Mouse (Mus musculus) kidney, embryonic 16.5 days (tissue): ENCODE data around the gene Bpifa5. TPM values are rescaled to one million over a fixed set of nuclear protein-coding genes. Genes with fewer than 3 reads are reported as not detected.
"Not testable (repeated sequence)": the region's sequence is repeated elsewhere in the genome, so short reads cannot be mapped to it uniquely, and the experiment has no call there.

Experiments used
- ATAC-seq: fragments of 200-750 bp; cut with Nextera tagmentation; 2 replicates; pipeline ENCODE4 v1.8.0; 2017; ENCODE audit warnings: moderate TSS enrichment; ENCODE audit not compliant: low FRiP score, low TSS enrichment
- H3K27ac ChIP-seq: fragments of 300-500 bp; sonication (generic); 2 replicates; pipeline ENCODE4 v1.5.1; 2014; ENCODE audit warnings: low read length
- H3K27me3 ChIP-seq: fragments of 300-500 bp; sonication (generic); 2 replicates; pipeline ENCODE4 v1.6.1; 2014; ENCODE audit warnings: low read length, control low read depth, mixed read lengths; ENCODE audit not compliant: insufficient read depth
- H3K36me3 ChIP-seq: fragments of 300-500 bp; sonication (generic); 2 replicates; pipeline ENCODE4 v1.6.1; 2014; ENCODE audit warnings: low read length, control low read depth, mixed read lengths; ENCODE audit not compliant: insufficient read depth
- H3K4me1 ChIP-seq: fragments of 300-500 bp; sonication (generic); 2 replicates; pipeline ENCODE4 v1.6.1; 2014; ENCODE audit warnings: low read length, control low read depth, mixed read lengths; ENCODE audit not compliant: insufficient read depth
- H3K4me2 ChIP-seq: fragments of 300-500 bp; sonication (generic); replicated peaks from 2 replicates; pipeline ENCODE4 v1.6.1; 2014; ENCODE audit warnings: low read depth, low read length
- H3K4me3 ChIP-seq: fragments of 300-500 bp; sonication (generic); 2 replicates; pipeline ENCODE4 v1.5.1; 2014; ENCODE audit warnings: mild to moderate bottlenecking, low read length
- H3K9ac ChIP-seq: fragments of 300-500 bp; sonication (generic); replicated peaks from 2 replicates; pipeline ENCODE4 v1.6.1; 2014; ENCODE audit warnings: low read length
- H3K9me3 ChIP-seq: fragments of 300-500 bp; sonication (generic); 2 replicates; pipeline ENCODE4 v1.6.1; 2016; ENCODE audit warnings: low read length, control low read depth
- WGBS: fragments of 180-500 bp; shearing (Covaris S2); extraction: QIAGEN DNeasy Blood & Tissue Kit; methylation state at CpG from one replicate; pipeline ENCODE4 v1.1.7; 2014; 5-methylcytosine and 5-hydroxymethylcytosine counted together
- polyA plus RNA-seq: library from polyadenylated mRNA; unstranded; fragments of >200 nt; fragmentation: Nextera tagmentation; extraction: Ambion mirVana; gene quantifications from 2 replicates; pipeline ENCODE4 v1.2.1, GENCODE M21; 2015

Bpifa5 gene
- polyA plus RNA-seq, 1 experiment from 2014 or later = not detected

GRCm38 (mm10) chr2:154173313-154173712 lies 10.9 kb downstream of the Bpifa5 start:
- Histone ChIP-seq H3K9me3 (no peaks in the 10 kb centered on the region), H3K36me3 (no peaks in the 10 kb centered on the region), H3K4me2 (no peak overlapping the region), H3K27ac (no peak overlapping the region), H3K4me1 (0 out of 2 replicates have a peak, but pooled peaks cover 4% of the 10 kb centered on the region), H3K4me3 (no peak overlapping the region), H3K27me3 (no peaks in the 10 kb centered on the region), H3K9ac (no peak overlapping the region)
- ATAC-seq = no peak
- 57% methylated on average over 1 of the region's 1 CpGs for WGBS

- not testable (repeated sequence) for ATAC-seq, H3K4me1 ChIP-seq, H3K4me3 ChIP-seq, H3K9me3 ChIP-seq, H3K27ac ChIP-seq, H3K9ac ChIP-seq, H3K4me2 ChIP-seq, H3K27me3 ChIP-seq, H3K36me3 ChIP-seq
- WGBS = 73% methylated on average over 7 of the region's 7 CpGs
These were observed 19.5 kb downstream of the Bpifa5 start for GRCm38 (mm10) chr2:154181900-154182299.

GRCm38 (mm10) chr2:154183061-154183460 lies 20.7 kb downstream of the Bpifa5 start:
- not testable (repeated sequence) for H3K27ac ChIP-seq, ATAC-seq, H3K36me3 ChIP-seq, H3K4me3 ChIP-seq, H3K9ac ChIP-seq, H3K4me2 ChIP-seq, H3K9me3 ChIP-seq, H3K4me1 ChIP-seq, H3K27me3 ChIP-seq
- 74% methylated on average over 4 of the region's 4 CpGs for WGBS

GRCm38 (mm10) chr2:154185319-154185718 lies 22.9 kb downstream of the Bpifa5 start:
- Histone ChIP-seq H3K27me3 (no peaks in the 10 kb centered on the region), H3K4me2 (no peak overlapping the region), H3K27ac (peak overlapping the region; percentile 58), H3K4me3 (no peak overlapping the region), H3K36me3 (no peaks in the 10 kb centered on the region), H3K9ac (no peak overlapping the region), H3K4me1 (no peaks in the 10 kb centered on the region), H3K9me3 (no peaks in the 10 kb centered on the region)
- 74% methylated on average over 6 of the region's 6 CpGs for WGBS
- ATAC-seq = no peak

GRCm38 (mm10) chr2:154185748-154186147 lies 23.3 kb downstream of the Bpifa5 start:
- Histone ChIP-seq H3K27ac (peak overlapping the region; percentile 58; the same call in 1 of the 2 replicates), H3K4me2 (no peak overlapping the region), H3K9ac (no peak overlapping the region), H3K9me3 (no peaks in the 10 kb centered on the region), H3K36me3 (no peaks in the 10 kb centered on the region), H3K4me3 (no peak overlapping the region), H3K4me1 (no peaks in the 10 kb centered on the region), H3K27me3 (no peaks in the 10 kb centered on the region)
- ATAC-seq = no peak
- WGBS = 75% methylated on average over 3 of the region's 3 CpGs

GRCm38 (mm10) chr2:154187468-154187867 lies 25.1 kb downstream of the Bpifa5 start:
- Histone ChIP-seq H3K9me3 (no peaks in the 10 kb centered on the region), H3K27me3 (no peaks in the 10 kb centered on the region), H3K36me3 (no peaks in the 10 kb centered on the region), H3K27ac (no peak overlapping the region), H3K4me2 (no peak overlapping the region), H3K4me3 (no peak overlapping the region), H3K4me1 (no peaks in the 10 kb centered on the region), H3K9ac (no peak overlapping the region)
- 31% methylated on average over 5 of the region's 5 CpGs for WGBS
- ATAC-seq = no peak

GRCm38 (mm10) chr2:154189877-154190434 lies 27.5 kb downstream of the Bpifa5 start:
- H3K9me3 ChIP-seq = no peaks in the 10 kb centered on the region
- H3K27ac ChIP-seq = no peak overlapping the region
- no peak overlapping the region for H3K4me2 ChIP-seq
- H3K4me3 ChIP-seq = no peak overlapping the region
- 74% methylated on average over 7 of the region's 7 CpGs for WGBS
- H3K27me3 ChIP-seq = no peaks in the 10 kb centered on the region
- H3K4me1 ChIP-seq = no peaks in the 10 kb centered on the region
- H3K36me3 ChIP-seq = no peaks in the 10 kb centered on the region
- no peak for ATAC-seq
- no peak overlapping the region for H3K9ac ChIP-seq

GRCm38 (mm10) chr2:154190546-154191258 lies 28.3 kb downstream of the Bpifa5 start, which contains the start of gene Bpifb1:
Gene Bpifb1 (plus strand): TSS chr2:154190818.
- 82% methylated on average over 11 of the region's 11 CpGs for WGBS

GRCm38 (mm10) chr2:154192141-154192540 lies 29.7 kb downstream of the Bpifa5 start:
- ATAC-seq = no peak
- whole genome bisulfite sequencing = 90% methylated on average over 2 of the region's 2 CpGs
- Histone ChIP-seq H3K27ac (no peak overlapping the region), H3K27me3 (no peaks in the 10 kb centered on the region), H3K36me3 (no peaks in the 10 kb centered on the region), H3K4me1 (no peaks in the 10 kb centered on the region), H3K4me3 (no peak overlapping the region), H3K4me2 (no peak overlapping the region), H3K9me3 (no peaks in the 10 kb centered on the region), H3K9ac (no peak overlapping the region)

More at GRCm38 (mm10) chr2:154190546-154191258, 28.3 kb downstream of the Bpifa5 start, which contains the start of gene Bpifb1:
- Histone ChIP-seq H3K27me3 (no peaks in the 10 kb centered on the region), H3K4me3 (no peak within 1 kb of the TSS), H3K27ac (no peak within 1 kb of the TSS), H3K4me2 (no peak within 1 kb of the TSS), H3K9ac (no peak within 1 kb of the TSS), H3K36me3 (no peaks in the 10 kb centered on the region), H3K9me3 (no peaks in the 10 kb centered on the region), H3K4me1 (no peaks in the 10 kb centered on the region)
- ATAC-seq = no peak

GRCm38 (mm10) chr2:154193071-154193470 lies 30.7 kb downstream of the Bpifa5 start:
- no peak overlapping the region for H3K9ac ChIP-seq
- no peaks in the 10 kb centered on the region for H3K27me3 ChIP-seq
- H3K4me2 ChIP-seq = no peak overlapping the region
- no peak overlapping the region for H3K4me3 ChIP-seq
- H3K4me1 ChIP-seq = no peaks in the 10 kb centered on the region
- no peaks in the 10 kb centered on the region for H3K9me3 ChIP-seq
- ATAC-seq = no peak
- H3K36me3 ChIP-seq = no peaks in the 10 kb centered on the region
- no peak overlapping the region for H3K27ac ChIP-seq
- WGBS = 94% methylated on average over 4 of the region's 4 CpGs
